Mouse (Mus musculus) lung, postnatal 0 days (tissue): ENCODE results near the gene Ebf3. TPM values are rescaled to one million over a fixed set of nuclear protein-coding genes. Genes with fewer than 3 reads are reported as not detected.

Experiments
- ATAC-seq: fragments of 200-750 bp; cut with Nextera tagmentation; 2 replicates; pipeline ENCODE4 v1.8.0; 2017; ENCODE audit warnings: moderate library complexity
- DNase-seq: peaks from one replicate; pipeline ENCODE4 v3.0.0-alpha.2; 2016; ENCODE audit warnings: low spot score
- H3K27ac ChIP-seq: fragments of 300-500 bp; sonication (generic); 2 replicates; pipeline ENCODE4 v1.5.1; 2014; ENCODE audit warnings: antibody characterized with exemption, mild to moderate bottlenecking, low read length, mixed read lengths
- H3K27me3 ChIP-seq: fragments of 300-500 bp; sonication (generic); replicated peaks from 2 replicates; pipeline ENCODE4 v1.6.1; 2014; ENCODE audit warnings: low read length, mixed read lengths; ENCODE audit not compliant: insufficient read depth
- H3K36me3 ChIP-seq: fragments of 300-500 bp; sonication (generic); 2 replicates; pipeline ENCODE4 v1.6.1; 2014; ENCODE audit warnings: low read length, mixed read lengths; ENCODE audit not compliant: insufficient read depth
- H3K4me1 ChIP-seq: fragments of 300-500 bp; sonication (generic); 2 replicates; pipeline ENCODE4 v1.6.1; 2014; ENCODE audit warnings: antibody characterized with exemption, low read depth, low read length, mixed read lengths; ENCODE audit not compliant: insufficient read depth
- H3K4me2 ChIP-seq: fragments of 300-500 bp; sonication (generic); replicated peaks from 2 replicates; pipeline ENCODE4 v1.6.1; 2014; ENCODE audit warnings: low read depth, mild to moderate bottlenecking, low read length, moderate library complexity, mixed read lengths
- H3K4me3 ChIP-seq: fragments of 300-500 bp; sonication (generic); 2 replicates; pipeline ENCODE4 v1.5.1; 2014; ENCODE audit warnings: low read depth, low read length
- H3K9ac ChIP-seq: fragments of 300-500 bp; sonication (generic); replicated peaks from 2 replicates; pipeline ENCODE4 v1.6.1; 2014; ENCODE audit warnings: low read depth, mild to moderate bottlenecking
- H3K9me3 ChIP-seq: fragments of 300-500 bp; sonication (generic); 2 replicates; pipeline ENCODE4 v1.6.1; 2016; ENCODE audit warnings: low read length, mixed read lengths
- CTCF ChIP-seq: IDR thresholded peaks from 2 replicates; pipeline ENCODE4 v1.5.1; 2016; ENCODE audit warnings: antibody characterized with exemption, mild to moderate bottlenecking
- EP300 ChIP-seq: IDR thresholded peaks from 2 replicates; pipeline ENCODE4 v1.6.1; 2016; ENCODE audit warnings: antibody characterized with exemption, mild to moderate bottlenecking, control low read depth
- WGBS: fragments of 180-500 bp; shearing (Covaris S2); extraction: QIAGEN DNeasy Blood & Tissue Kit; methylation state at CpG from one replicate; pipeline ENCODE4 v1.1.7; 2014; 5-methylcytosine and 5-hydroxymethylcytosine counted together
- polyA plus RNA-seq: library from polyadenylated mRNA; unstranded; fragments of >200 nt; fragmentation: Nextera tagmentation; extraction: Ambion mirVana; gene quantifications from 2 replicates; pipeline ENCODE4 v1.2.1, GENCODE M21; 2015

The Ebf3 gene
- polyA plus RNA-seq, 1 experiment from 2014 or later: not detected

- Histone ChIP-seq H3K27ac (no peak overlapping the region), H3K4me1 (no peaks in the 10 kb centered on the region)
Measured at GRCm38 (mm10) chr7:137302961-137303775, 11.1 kb downstream of the Ebf3 start.

GRCm38 (mm10) chr7:137302161-137302560 is 12.1 kb downstream of the Ebf3 start:
- H3K4me1 ChIP-seq: no peaks in the 10 kb centered on the region
- 88% methylated on average over 5 of the region's 5 CpGs for WGBS
- TF ChIP-seq EP300: no peak
- no peak for TF ChIP-seq CTCF
- H3K4me2 ChIP-seq: no peak overlapping the region
- no peaks in the 10 kb centered on the region for H3K36me3 ChIP-seq
- peaks cover 69% of the 10 kb centered on the region for H3K27me3 ChIP-seq
- no peak overlapping the region for H3K27ac ChIP-seq
- no peaks in the 10 kb centered on the region for H3K9me3 ChIP-seq
- ATAC-seq (no peak), DNase-seq (no peak)
- H3K4me3 ChIP-seq: no peak overlapping the region
- no peak overlapping the region for H3K9ac ChIP-seq

More at GRCm38 (mm10) chr7:137302961-137303775, 11.1 kb downstream of the Ebf3 start:
- no peak overlapping the region for H3K4me3 ChIP-seq
- H3K9ac ChIP-seq: no peak overlapping the region
- WGBS: 34% methylated on average over 10 of the region's 10 CpGs
- H3K9me3 ChIP-seq: no peaks in the 10 kb centered on the region
- TF ChIP-seq CTCF (no peak), EP300 (no peak)
- H3K4me2 ChIP-seq: no peak overlapping the region
- H3K36me3 ChIP-seq: no peaks in the 10 kb centered on the region
- peaks cover 71% of the 10 kb centered on the region for H3K27me3 ChIP-seq
- no peak for DNase-seq
- ATAC-seq: no peak

DNA sequence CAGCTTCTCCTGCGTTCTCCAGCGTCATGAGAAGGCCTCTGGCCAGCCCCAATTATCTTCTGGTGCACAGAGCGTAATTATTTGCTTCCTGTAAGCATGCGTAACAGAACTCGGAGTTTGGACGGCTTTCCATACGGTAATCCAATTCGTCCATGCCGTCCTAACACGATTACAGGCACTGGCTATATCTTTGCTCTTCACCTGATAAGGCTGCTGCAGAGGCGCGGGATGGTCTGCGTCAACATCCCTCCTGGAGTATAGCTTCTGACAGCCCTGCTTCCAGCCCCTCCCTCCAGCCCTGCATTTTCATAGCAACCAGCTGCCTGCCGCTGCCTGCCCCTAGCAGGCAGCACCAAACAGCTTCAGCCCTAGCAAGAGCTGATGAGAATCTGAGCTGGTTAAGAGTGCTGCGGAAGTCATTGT is 12.9 kb downstream of the Ebf3 start:
- Histone ChIP-seq H3K4me2 (no peak overlapping the region), H3K9me3 (no peaks in the 10 kb centered on the region), H3K4me3 (no peak overlapping the region), H3K9ac (no peak overlapping the region), H3K36me3 (no peaks in the 10 kb centered on the region), H3K4me1 (no peaks in the 10 kb centered on the region), H3K27ac (no peak overlapping the region), H3K27me3 (peaks cover 69% of the 10 kb centered on the region)
- ATAC-seq: no peak
- TF ChIP-seq EP300: no peak
- TF ChIP-seq CTCF: no peak
- no peak for DNase-seq
- 17% methylated on average over 15 of the region's 15 CpGs for WGBS

DNA sequence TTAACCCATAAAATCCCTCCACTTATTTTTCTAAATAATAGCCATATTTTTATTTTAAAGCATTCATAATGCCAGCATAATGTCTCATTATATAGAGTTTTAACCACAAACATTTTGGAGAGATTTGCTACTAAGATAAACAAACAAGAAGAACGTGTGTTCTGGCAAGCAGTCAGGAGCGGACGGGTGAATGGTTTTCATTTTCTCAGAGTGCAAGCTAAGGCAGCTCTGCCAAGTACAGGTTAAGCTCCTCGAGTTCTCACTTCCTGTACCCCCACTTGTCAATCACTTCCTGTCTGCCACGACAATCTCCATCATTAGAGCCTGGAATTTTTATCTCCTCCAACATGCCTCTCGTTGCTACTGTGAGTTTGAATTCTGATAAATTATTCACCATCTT is 13.4 kb downstream of the Ebf3 start:
- H3K27ac ChIP-seq: no peak overlapping the region
- no peak for TF ChIP-seq EP300
- no peak for TF ChIP-seq CTCF
- H3K27me3 ChIP-seq: peaks cover 66% of the 10 kb centered on the region
- no peak overlapping the region for H3K4me3 ChIP-seq
- ATAC-seq: no peak
- 8% methylated on average over 6 of the region's 6 CpGs for WGBS
- H3K4me1 ChIP-seq: no peaks in the 10 kb centered on the region
- H3K9ac ChIP-seq: no peak overlapping the region
- H3K9me3 ChIP-seq: no peaks in the 10 kb centered on the region
- no peaks in the 10 kb centered on the region for H3K36me3 ChIP-seq
- H3K4me2 ChIP-seq: no peak overlapping the region
- no peak for DNase-seq

GRCm38 (mm10) chr7:137300169-137300568 is 14.1 kb downstream of the Ebf3 start:
- Histone ChIP-seq H3K9ac (no peak overlapping the region), H3K27ac (no peak overlapping the region), H3K27me3 (peaks cover 64% of the 10 kb centered on the region), H3K4me3 (no peak overlapping the region), H3K36me3 (no peaks in the 10 kb centered on the region), H3K9me3 (no peaks in the 10 kb centered on the region), H3K4me2 (no peak overlapping the region), H3K4me1 (no peaks in the 10 kb centered on the region)
- DNase-seq (no peak), ATAC-seq (no peak)
- TF ChIP-seq EP300 (no peak), CTCF (no peak)
- WGBS: 47% methylated on average over 11 of the region's 11 CpGs

GRCm38 (mm10) chr7:137297594-137298381 is 16.5 kb downstream of the Ebf3 start:
- 60% methylated on average over 24 of the region's 24 CpGs for WGBS
- H3K9me3 ChIP-seq: no peaks in the 10 kb centered on the region
- H3K4me2 ChIP-seq: no peak overlapping the region
- H3K9ac ChIP-seq: no peak overlapping the region
- DNase-seq (no peak), ATAC-seq (no peak)
- no peak for TF ChIP-seq EP300
- no peak for TF ChIP-seq CTCF
- H3K27me3 ChIP-seq: peaks cover 46% of the 10 kb centered on the region
- no peak overlapping the region for H3K27ac ChIP-seq
- no peak overlapping the region for H3K4me3 ChIP-seq
- H3K36me3 ChIP-seq: no peaks in the 10 kb centered on the region
- no peaks in the 10 kb centered on the region for H3K4me1 ChIP-seq
